Mouse (Mus musculus): ENCODE measurements around the gene Gm49320. TPM values are rescaled to one million over a fixed set of nuclear protein-coding genes. Genes with fewer than 3 reads are reported as not detected.
A peak's percentile ranks its signal among the peaks of the same experiment; 100 is the strongest.
"Not testable (repeated sequence)": the region's sequence is repeated elsewhere in the genome, so short reads cannot be mapped to it uniquely, and the experiment has no call there.

Gm49320 gene
- polyA plus RNA-seq, 1 experiment from 2014 or later, result 0.71 TPM

DNA sequence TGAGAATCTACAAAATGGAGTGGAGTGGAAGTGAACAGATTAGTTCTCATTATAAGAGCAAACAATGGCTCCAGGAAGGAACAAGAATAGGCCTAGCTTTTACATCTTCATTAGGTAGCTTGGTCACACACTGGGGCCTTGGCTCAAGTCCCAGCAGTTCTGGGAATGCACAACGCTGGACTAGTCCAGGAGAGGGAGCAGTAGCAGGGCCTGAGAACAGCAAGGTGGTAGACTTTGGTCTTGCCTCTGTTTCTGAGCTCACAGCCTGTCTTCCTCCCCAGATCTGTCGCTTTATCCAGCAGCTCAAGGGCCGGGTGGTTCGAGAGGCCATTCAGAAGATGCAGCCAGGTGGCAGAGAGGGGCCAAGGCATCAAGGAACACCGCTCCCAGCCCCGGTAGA is 15.3 kb downstream of the Gm49320 start:
- peak; percentile 4; the same call in 1 of the 2 replicates for ATAC-seq

GRCm38 (mm10) chr8:4255471-4255870 is 16.8 kb downstream of the Gm49320 start:
- Histone ChIP-seq H3K4me1 (ENCODE audit: control insufficient read depth, insufficient read depth, low read depth, low read length) (peaks cover 35% of the 10 kb centered on the region), H3K36me3 (ENCODE audit: control insufficient read depth, insufficient read depth, low read length) (peaks cover 23% of the 10 kb centered on the region)
- not testable (repeated sequence) for H3K4me2 ChIP-seq (ENCODE audit: low read length); ATAC-seq; H3K4me3 ChIP-seq (ENCODE audit: low read length); H3K9ac ChIP-seq (ENCODE audit: low read depth, low read length); H3K9me3 ChIP-seq (ENCODE audit: control insufficient read depth, low read length); H3K27ac ChIP-seq (ENCODE audit: low read depth, low read length); H3K27me3 ChIP-seq (replicated peaks; ENCODE audit: control insufficient read depth, insufficient read depth, low read length)
- WGBS, result 88% methylated on average over 7 of the region's 7 CpGs

More for the DNA sequence above, 15.3 kb downstream of the Gm49320 start:
- Histone ChIP-seq H3K9ac (ENCODE audit: low read depth, low read length) (peak overlapping the region; percentile 20; the same call in 1 of the 2 replicates), H3K27ac (ENCODE audit: low read depth, low read length) (peak overlapping the region; percentile 21; the same call in 1 of the 2 replicates), H3K9me3 (ENCODE audit: control insufficient read depth, low read length) (no peaks in the 10 kb centered on the region), H3K4me3 (ENCODE audit: low read length) (peak overlapping the region; percentile 98), H3K4me1 (ENCODE audit: control insufficient read depth, insufficient read depth, low read depth, low read length) (peaks cover 31% of the 10 kb centered on the region), H3K4me2 (ENCODE audit: low read length) (peak overlapping the region; percentile 59), H3K36me3 (ENCODE audit: control insufficient read depth, insufficient read depth, low read length) (peaks cover 24% of the 10 kb centered on the region), H3K27me3 (replicated peaks; ENCODE audit: control insufficient read depth, insufficient read depth, low read length) (no peaks in the 10 kb centered on the region)
- 63% methylated on average over 6 of the region's 6 CpGs for WGBS

DNA sequence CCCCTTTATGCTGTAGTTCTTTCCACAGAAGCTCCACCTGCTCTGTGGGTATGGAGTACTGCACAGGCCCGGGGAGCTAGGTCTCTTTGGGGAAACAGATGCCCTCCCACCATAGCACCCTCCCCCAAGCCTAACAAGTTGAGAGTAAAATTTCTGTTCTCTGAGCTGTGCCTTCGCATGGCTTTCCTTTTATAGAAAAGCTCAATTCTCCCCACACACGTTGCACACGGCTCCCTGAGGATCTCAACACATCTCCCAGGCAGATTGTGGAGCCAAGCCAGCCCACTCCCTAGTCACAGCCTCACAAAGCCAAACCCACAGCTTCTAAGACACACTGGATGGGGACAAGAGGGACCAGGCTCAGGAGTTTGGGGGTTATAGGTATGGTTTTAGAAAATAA is 18.2 kb downstream of the Gm49320 start:
- H3K4me2 ChIP-seq (ENCODE audit: low read length), result peak overlapping the region; percentile 59
- H3K4me3 ChIP-seq (ENCODE audit: low read length), result peak overlapping the region; percentile 75
- peak overlapping the region; percentile 88 for H3K9ac ChIP-seq (ENCODE audit: low read depth, low read length)
- peaks cover 29% of the 10 kb centered on the region for H3K36me3 ChIP-seq (ENCODE audit: control insufficient read depth, insufficient read depth, low read length)
- no peak for ATAC-seq
- no peaks in the 10 kb centered on the region for H3K9me3 ChIP-seq (ENCODE audit: control insufficient read depth, low read length)
- H3K27me3 ChIP-seq (replicated peaks; ENCODE audit: control insufficient read depth, insufficient read depth, low read length), result no peaks in the 10 kb centered on the region
- H3K4me1 ChIP-seq (ENCODE audit: control insufficient read depth, insufficient read depth, low read depth, low read length), result peaks cover 35% of the 10 kb centered on the region
- 27% methylated on average over 4 of the region's 4 CpGs for WGBS
- peak overlapping the region; percentile 97 for H3K27ac ChIP-seq (ENCODE audit: low read depth, low read length)

- WGBS, result 47% methylated on average over 4 of the region's 4 CpGs
- peak overlapping the region; percentile 97 for H3K27ac ChIP-seq (ENCODE audit: low read depth, low read length)
- ATAC-seq, result no peak
- H3K9ac ChIP-seq (ENCODE audit: low read depth, low read length), result peak overlapping the region; percentile 88
- no peaks in the 10 kb centered on the region for H3K9me3 ChIP-seq (ENCODE audit: control insufficient read depth, low read length)
- peaks cover 33% of the 10 kb centered on the region for H3K4me1 ChIP-seq (ENCODE audit: control insufficient read depth, insufficient read depth, low read depth, low read length)
- no peaks in the 10 kb centered on the region for H3K27me3 ChIP-seq (replicated peaks; ENCODE audit: control insufficient read depth, insufficient read depth, low read length)
- H3K36me3 ChIP-seq (ENCODE audit: control insufficient read depth, insufficient read depth, low read length), result peaks cover 30% of the 10 kb centered on the region
- peak overlapping the region; percentile 59 for H3K4me2 ChIP-seq (ENCODE audit: low read length)
- H3K4me3 ChIP-seq (ENCODE audit: low read length), result peak overlapping the region; percentile 75
These were observed 18.7 kb downstream of the Gm49320 start for GRCm38 (mm10) chr8:4257350-4257749.

- Histone ChIP-seq H3K27me3 (replicated peaks; ENCODE audit: control insufficient read depth, insufficient read depth, low read length) (no peaks in the 10 kb centered on the region), H3K4me2 (ENCODE audit: low read length) (peak overlapping the region; percentile 59), H3K4me1 (ENCODE audit: control insufficient read depth, insufficient read depth, low read depth, low read length) (peaks cover 31% of the 10 kb centered on the region), H3K4me3 (ENCODE audit: low read length) (peak overlapping the region; percentile 75), H3K9ac (ENCODE audit: low read depth, low read length) (peak overlapping the region; percentile 88), H3K9me3 (ENCODE audit: control insufficient read depth, low read length) (no peaks in the 10 kb centered on the region), H3K36me3 (ENCODE audit: control insufficient read depth, insufficient read depth, low read length) (peaks cover 34% of the 10 kb centered on the region), H3K27ac (ENCODE audit: low read depth, low read length) (peak overlapping the region; percentile 97)
- ATAC-seq, result peak; percentile 52
- WGBS, result 3% methylated on average over 34 of the region's 35 CpGs
These were observed 19.6 kb downstream of the Gm49320 start for GRCm38 (mm10) chr8:4258233-4258632.

GRCm38 (mm10) chr8:4258678-4259077 is 20.0 kb downstream of the Gm49320 start:
- WGBS, result under 1% methylated on average over 27 of the region's 32 CpGs

DNA sequence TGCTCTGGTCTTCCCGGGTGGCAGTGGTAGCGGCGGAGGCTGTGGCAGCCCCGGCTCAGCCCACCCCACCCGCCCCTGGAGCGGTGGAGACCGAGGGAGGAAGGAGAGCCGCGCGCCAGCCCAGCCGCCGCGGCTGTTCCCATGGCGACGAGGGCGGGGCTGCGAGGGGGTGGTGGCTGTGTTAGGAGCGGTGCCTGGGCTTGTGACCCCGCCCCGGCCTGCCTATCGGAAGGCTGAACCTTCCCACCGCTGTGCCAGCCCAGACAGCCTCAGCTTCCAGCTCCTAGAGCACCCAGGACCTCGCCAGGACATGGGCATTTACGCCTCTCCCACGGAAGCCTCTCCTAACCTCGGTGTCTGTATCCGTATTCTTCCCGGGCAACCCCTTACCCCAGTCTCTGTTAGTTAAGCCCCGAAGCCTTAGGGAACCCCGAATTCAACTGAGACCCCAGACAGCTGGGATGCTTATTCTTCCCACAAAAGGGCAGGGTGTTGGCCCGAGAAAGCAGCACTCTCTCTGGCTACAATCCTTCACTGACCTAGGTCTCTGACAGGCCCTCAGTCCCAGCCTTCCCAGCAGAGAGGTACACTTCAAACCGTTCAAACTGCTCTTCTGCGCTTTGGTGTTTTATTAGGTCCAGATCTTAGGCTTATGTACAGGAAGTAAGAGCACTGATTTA is 20.6 kb downstream of the Gm49320 start, which contains the start of gene Ctxn1:
Gene Ctxn1 (minus strand): TSS at position 150 of the 680 bp plus-strand sequence.
- H3K4me2 ChIP-seq (ENCODE audit: low read length), result peak within 1 kb of the TSS; percentile 59
- H3K36me3 ChIP-seq (ENCODE audit: control insufficient read depth, insufficient read depth, low read length), result peaks cover 34% of the 10 kb centered on the region
- peak within 1 kb of the TSS; percentile 75 for H3K4me3 ChIP-seq (ENCODE audit: low read length)
- H3K9ac ChIP-seq (ENCODE audit: low read depth, low read length), result peak within 1 kb of the TSS; percentile 88
- ATAC-seq, result peak; percentile 91
- no peaks in the 10 kb centered on the region for H3K9me3 ChIP-seq (ENCODE audit: control insufficient read depth, low read length)
- 6% methylated on average over 20 of the region's 33 CpGs for WGBS
- peaks cover 23% of the 10 kb centered on the region for H3K4me1 ChIP-seq (ENCODE audit: control insufficient read depth, insufficient read depth, low read depth, low read length)
- no peaks in the 10 kb centered on the region for H3K27me3 ChIP-seq (replicated peaks; ENCODE audit: control insufficient read depth, insufficient read depth, low read length)
- H3K27ac ChIP-seq (ENCODE audit: low read depth, low read length), result peak within 1 kb of the TSS; percentile 97

More at GRCm38 (mm10) chr8:4258678-4259077, 20.0 kb downstream of the Gm49320 start:
- H3K27ac ChIP-seq (ENCODE audit: low read depth, low read length), result peak overlapping the region; percentile 97
- H3K4me1 ChIP-seq (ENCODE audit: control insufficient read depth, insufficient read depth, low read depth, low read length), result peaks cover 29% of the 10 kb centered on the region
- H3K27me3 ChIP-seq (replicated peaks; ENCODE audit: control insufficient read depth, insufficient read depth, low read length), result no peaks in the 10 kb centered on the region
- H3K9me3 ChIP-seq (ENCODE audit: control insufficient read depth, low read length), result no peaks in the 10 kb centered on the region
- H3K4me2 ChIP-seq (ENCODE audit: low read length), result peak overlapping the region; percentile 59
- peak overlapping the region; percentile 88 for H3K9ac ChIP-seq (ENCODE audit: low read depth, low read length)
- ATAC-seq, result peak; percentile 74
- H3K36me3 ChIP-seq (ENCODE audit: control insufficient read depth, insufficient read depth, low read length), result peaks cover 34% of the 10 kb centered on the region
- peak overlapping the region; percentile 75 for H3K4me3 ChIP-seq (ENCODE audit: low read length)

GRCm38 (mm10) chr8:4259805-4260170 is 21.1 kb downstream of the Gm49320 start:
- Histone ChIP-seq H3K27ac (ENCODE audit: low read depth, low read length) (peak overlapping the region; percentile 97), H3K4me2 (ENCODE audit: low read length) (no peak overlapping the region; the same call in 1 of the 2 replicates), H3K4me1 (ENCODE audit: control insufficient read depth, insufficient read depth, low read depth, low read length) (peaks cover 21% of the 10 kb centered on the region), H3K4me3 (ENCODE audit: low read length) (no peak overlapping the region; the same call in 1 of the 2 replicates), H3K27me3 (replicated peaks; ENCODE audit: control insufficient read depth, insufficient read depth, low read length) (no peaks in the 10 kb centered on the region), H3K9ac (ENCODE audit: low read depth, low read length) (no peak overlapping the region), H3K9me3 (ENCODE audit: control insufficient read depth, low read length) (no peaks in the 10 kb centered on the region), H3K36me3 (ENCODE audit: control insufficient read depth, insufficient read depth, low read length) (peaks cover 32% of the 10 kb centered on the region)
- WGBS, result 78% methylated on average over 4 of the region's 4 CpGs
- ATAC-seq, result no peak

- ATAC-seq, result no peak
- H3K9ac ChIP-seq (ENCODE audit: low read depth, low read length), result no peak overlapping the region
- H3K4me3 ChIP-seq (ENCODE audit: low read length), result no peak overlapping the region
- peaks cover 4% of the 10 kb centered on the region for H3K4me1 ChIP-seq (ENCODE audit: control insufficient read depth, insufficient read depth, low read depth, low read length)
- no peak overlapping the region for H3K4me2 ChIP-seq (ENCODE audit: low read length)
- no peak overlapping the region for H3K27ac ChIP-seq (ENCODE audit: low read depth, low read length)
- WGBS, result 86% methylated on average over 8 of the region's 8 CpGs
- no peaks in the 10 kb centered on the region for H3K9me3 ChIP-seq (ENCODE audit: control insufficient read depth, low read length)
- no peaks in the 10 kb centered on the region for H3K27me3 ChIP-seq (replicated peaks; ENCODE audit: control insufficient read depth, insufficient read depth, low read length)
- H3K36me3 ChIP-seq (ENCODE audit: control insufficient read depth, insufficient read depth, low read length), result peaks cover 36% of the 10 kb centered on the region
These were observed 24.6 kb downstream of the Gm49320 start for GRCm38 (mm10) chr8:4263105-4263791.
